8 mouse cellular contexts compared by ENCODE assay signal in genomic region chr4:45097198-45097872, GRCm38 (mm10). TPM values are rescaled to one million over a fixed set of nuclear protein-coding genes. Genes with fewer than 3 reads are reported as not detected.
A peak's percentile ranks its signal among the peaks of the same experiment; 100 is the strongest.
DNase-seq lines count a peak whose midpoint lies in the region; ATAC-seq and TF ChIP-seq lines count a peak whose summit lies in the region.

No protein-coding gene starts in this region.

- no peak overlapping the region for H3K4me3 ChIP-seq in heart, embryonic 12.5 days
- H3K4me3 ChIP-seq in spleen, adult 2 months (ENCODE audit: extremely low read depth, insufficient read depth, insufficient read length): no peak overlapping the region

- no peak overlapping the region for H3K9ac ChIP-seq in heart, embryonic 12.5 days

- TF ChIP-seq POLR2A in spleen, adult 2 months (IDR thresholded peaks at IDR 0.05; ENCODE audit: low read depth, low read length): no peak

- intact Hi-C loops in heart, postnatal 10 days (cut with DNase I): loop anchor here (2.0 to 5.0 kb wide), 2 partner anchors 125 to 183 kb away; no protein-coding TSS in a partner anchor

- no peak overlapping the region for H3K4me2 ChIP-seq in heart, embryonic 12.5 days

- no peak overlapping the region for H3K27ac ChIP-seq in heart, embryonic 12.5 days (ENCODE audit: poor library complexity, severe bottlenecking)
- no peak overlapping the region for H3K27ac ChIP-seq in spleen, adult 2 months (ENCODE audit: insufficient read depth, low read length)

- TF ChIP-seq CTCF in spleen, adult 2 months (IDR thresholded peaks at IDR 0.05; ENCODE audit: extremely low read depth, insufficient read depth, insufficient read length, insufficient replicate concordance): peak; percentile 82; the same call in 1 of the 2 replicates

- peak; percentile 10 to 44 for DNase-seq in heart, adult 9 months (ENCODE audit: low spot score in 2 of 2)
- peak; percentile 59 to 77 for DNase-seq in adrenal gland, adult 18-20 months (ENCODE audit: low spot score in 2 of 2)
- peak; percentile 82 for DNase-seq in embryo, embryonic 11 days
- peak; percentile 63 to 81 for DNase-seq in heart, postnatal 10 days
- DNase-seq in layer of hippocampus, postnatal 36 days: peak; percentile 65 to 68
- peak; percentile 28 to 56 for DNase-seq in spleen, adult 2 months (ENCODE audit: low read depth in 1 of 2, low spot score in 2 of 2)

- H3K9me3 ChIP-seq in heart, embryonic 12.5 days (replicated peaks): no peaks in the 10 kb centered on the region

- 21% methylated on average over 7 of the region's 7 CpGs for whole genome bisulfite sequencing in heart, embryonic 12.5 days
- 32% methylated on average over 7 of the region's 7 CpGs for WGBS in spleen, adult 2 months

- peaks cover 12% of the 10 kb centered on the region for H3K36me3 ChIP-seq in heart, embryonic 12.5 days
- peaks cover 4% of the 10 kb centered on the region for H3K36me3 ChIP-seq in spleen, adult 2 months (ENCODE audit: control insufficient read depth, insufficient read depth, low read length)

- no peaks in the 10 kb centered on the region for H3K4me1 ChIP-seq in heart, embryonic 12.5 days (replicated peaks)
- H3K4me1 ChIP-seq in spleen, adult 2 months (ENCODE audit: control insufficient read depth, insufficient read depth, insufficient read length): no peaks in the 10 kb centered on the region

- no peaks in the 10 kb centered on the region; the same call in 1 of the 2 replicates for H3K27me3 ChIP-seq in heart, embryonic 12.5 days (replicated peaks)
- H3K27me3 ChIP-seq in spleen, adult 2 months (ENCODE audit: control insufficient read depth, insufficient read depth, low read length): no peaks in the 10 kb centered on the region

- ATAC-seq in heart, embryonic 12.5 days (ENCODE audit: insufficient number of reproducible peaks, low FRiP score): no peak
- peak; percentile 87 for ATAC-seq in megakaryocyte-erythroid progenitor cell, adult 5-6 weeks (replicated peaks; ENCODE audit: low FRiP score, low TSS enrichment, poor library complexity, severe bottlenecking)

RNA-seq across cellular contexts. Expression of gene Tomm5, which starts 10.6 kb away (rescaled TPM):
- 207 and 213 TPM in 2 replicates for polyA plus RNA-seq in heart, embryonic 12.5 days (2016; fragmentation: Nextera tagmentation; extraction: Ambion mirVana)
- total RNA-seq in adrenal gland, adult 18-20 months (2021): 100 to 1,000 TPM in 1 of 2 experiments, 10 to 100 TPM in 1; 86.0 to 103 TPM
- 100 to 1,000 TPM; 156 to 172 TPM for total RNA-seq in heart, postnatal 10 days (2021)
- total RNA-seq in layer of hippocampus, postnatal 36 days (2021): 10 to 100 TPM; 70.3 to 70.4 TPM
- 384 and 535 TPM in 2 replicates for total RNA-seq in megakaryocyte-erythroid progenitor cell, adult 5-6 weeks (2014; fragmentation: Nextera tagmentation)
- total RNA-seq in megakaryocyte-erythroid progenitor cell, adult 5-6 weeks (2017): 267 and 394 TPM in 2 replicates
- polyA plus RNA-seq in spleen, adult 2 months (2012; rRNA removed): 39.7 and 44.4 TPM in 2 replicates

RNA-seq across cellular contexts. Expression of gene Fbxo10, which starts 12.9 kb away (rescaled TPM):
- polyA plus RNA-seq in heart, embryonic 12.5 days (2016; fragmentation: Nextera tagmentation; extraction: Ambion mirVana): 17.7 TPM in 2 replicates
- 1 to 10 TPM; 6.9 to 8.3 TPM for total RNA-seq in adrenal gland, adult 18-20 months (2021)
- total RNA-seq in heart, postnatal 10 days (2021): 10 to 100 TPM; 15.3 to 19.7 TPM
- total RNA-seq in layer of hippocampus, postnatal 36 days (2021): 10 to 100 TPM; 43.3 to 47.7 TPM
- total RNA-seq in megakaryocyte-erythroid progenitor cell, adult 5-6 weeks (2014; fragmentation: Nextera tagmentation): 16.8 and 21.0 TPM in 2 replicates
- total RNA-seq in megakaryocyte-erythroid progenitor cell, adult 5-6 weeks (2017): 10.0 and 13.4 TPM in 2 replicates
- polyA plus RNA-seq in spleen, adult 2 months (2012; rRNA removed): 5.2 and 6.6 TPM in 2 replicates

Comparison
In these comparisons a context has a peak if more than half of its experiments do, and no peak if none do; other contexts are left out.
1. DNase-seq: peak in every context shown above with its lines; median percentile 82 in embryo, embryonic 11 days; 72 in heart, postnatal 10 days; 68 in adrenal gland, adult 18-20 months; 66 in layer of hippocampus, postnatal 36 days; 42 in spleen, adult 2 months; 27 in heart, adult 9 months.